Mouse (Mus musculus): ENCODE data around the gene Gm20747. TPM values are rescaled to one million over a fixed set of nuclear protein-coding genes. Genes with fewer than 3 reads are reported as not detected.
"Not testable (repeated sequence)": the region's sequence is repeated elsewhere in the genome, so short reads cannot be mapped to it uniquely, and the experiment has no call there.

The Gm20747 gene
- not detected in 2 replicates for polyA plus RNA-seq (2012; rRNA removed)

GRCm38 (mm10) chrY:53418191-53418590 is at the start of gene Gm20747:
Gene Gm20747 (minus strand): TSS chrY:53418291.
- no CpG with 5 or more reads among the region's 3 CpGs for WGBS
- not testable (repeated sequence) for DNase-seq (ENCODE audit: low read depth, low spot score)
